Mouse (Mus musculus) hematopoietic stem cell, adult 5-6 weeks (primary cell): ENCODE data around the gene Psma6. TPM values are rescaled to one million over a fixed set of nuclear protein-coding genes. Genes with fewer than 3 reads are reported as not detected.

ENCODE experiments used
- ATAC-seq, 2 experiments: fragments of 125-278 bp in 1 of 2; replicated peaks in 1 of 2; 2 replicates each; pipeline ENCODE4 v1.8.0; 2016 to 2017; ENCODE audit warnings: inconsistent platforms in 2 of 2, mild to moderate bottlenecking in 2 of 2, moderate number of reproducible peaks in 2 of 2, low read depth in 1 of 2, moderate TSS enrichment in 1 of 2; ENCODE audit not compliant: low FRiP score in 2 of 2, poor library complexity in 2 of 2, severe bottlenecking in 2 of 2, insufficient read depth in 1 of 2, low TSS enrichment in 1 of 2
- total RNA-seq: library from RNA; stranded (forward); fragments of 172-1452, 232-1000 nt; gene quantifications from 2 replicates; pipeline ENCODE4 v1.2.3, GENCODE M21; 2017

Psma6 gene
- total RNA-seq, 1 experiment from 2014 or later, result 263 TPM

- ATAC-seq, result no peak
Observed at GRCm38 (mm10) chr12:55467331-55468180, 83.5 kb downstream of the Psma6 start.

Other genes with a start within 250 kb of the Psma6 start
- gene Srp54b, start 229.1 kb upstream of the Psma6 start, total RNA-seq, result 35.8 and 71.0 TPM in 2 replicates
- gene 1700047I17Rik2, start 184.6 kb upstream of the Psma6 start, total RNA-seq, result 3.0 TPM in 1 of 2 replicates, not detected in the other
- 93.1 and 110 TPM in 2 replicates for gene Srp54c, start 154.1 kb upstream of the Psma6 start, total RNA-seq
- 25.1 and 29.5 TPM in 2 replicates for gene 1110008L16Rik, start 84.6 kb upstream of the Psma6 start, total RNA-seq
- gene Ppp2r3c, start 81.2 kb upstream of the Psma6 start, total RNA-seq, result 26.2 and 30.3 TPM in 2 replicates
- 101 and 133 TPM in 2 replicates for gene Nfkbia, start 108.4 kb downstream of the Psma6 start, total RNA-seq
- gene Aldoart2, start 181.0 kb downstream of the Psma6 start, total RNA-seq, result not detected in 2 replicates
- not detected in 2 replicates for gene Insm2, start 215.2 kb downstream of the Psma6 start, total RNA-seq